Mouse (Mus musculus): ENCODE results near the gene Erc2. TPM values are rescaled to one million over a fixed set of nuclear protein-coding genes. Genes with fewer than 3 reads are reported as not detected.
A peak's percentile ranks its signal among the peaks of the same experiment; 100 is the strongest.

Gene Erc2
- polyA plus RNA-seq, 1 experiment from 2014 or later, result 3.1 TPM

GRCm38 (mm10) chr14:27808523-27809114 is 186.4 kb downstream of the Erc2 start:
- no peak for TF ChIP-seq CTCF (IDR thresholded peaks at IDR 0.05; ENCODE audit: low read depth)
- Histone ChIP-seq H3K4me1 (replicated peaks; ENCODE audit: control insufficient read depth, insufficient read depth, low read length) (no peaks in the 10 kb centered on the region), H3K9ac (ENCODE audit: low read depth, low read length) (no peak overlapping the region), H3K36me3 (ENCODE audit: control insufficient read depth, insufficient read depth) (no peaks in the 10 kb centered on the region), H3K4me3 (ENCODE audit: low read depth, low read length) (no peak overlapping the region), H3K27ac (ENCODE audit: low read depth, low read length) (no peak overlapping the region), H3K27me3 (replicated peaks; ENCODE audit: control insufficient read depth, insufficient read depth, low read length) (no peaks in the 10 kb centered on the region), H3K9me3 (ENCODE audit: control insufficient read depth) (no peaks in the 10 kb centered on the region), H3K4me2 (replicated peaks; ENCODE audit: low read depth) (no peak overlapping the region)
- no peak for ATAC-seq
- 60% methylated on average over 10 of the region's 10 CpGs for WGBS

GRCm38 (mm10) chr14:27810790-27811189 is 188.6 kb downstream of the Erc2 start:
- Histone ChIP-seq H3K4me1 (replicated peaks; ENCODE audit: control insufficient read depth, insufficient read depth, low read length) (no peaks in the 10 kb centered on the region), H3K9ac (ENCODE audit: low read depth, low read length) (no peak overlapping the region), H3K9me3 (ENCODE audit: control insufficient read depth) (no peaks in the 10 kb centered on the region), H3K36me3 (ENCODE audit: control insufficient read depth, insufficient read depth) (no peaks in the 10 kb centered on the region), H3K27ac (ENCODE audit: low read depth, low read length) (no peak overlapping the region), H3K4me2 (replicated peaks; ENCODE audit: low read depth) (no peak overlapping the region), H3K27me3 (replicated peaks; ENCODE audit: control insufficient read depth, insufficient read depth, low read length) (no peaks in the 10 kb centered on the region), H3K4me3 (ENCODE audit: low read depth, low read length) (no peak overlapping the region)
- WGBS, result 44% methylated on average over 7 of the region's 7 CpGs
- TF ChIP-seq CTCF (IDR thresholded peaks at IDR 0.05; ENCODE audit: low read depth), result no peak
- no peak for ATAC-seq

- no peak for ATAC-seq
- Histone ChIP-seq H3K9ac (ENCODE audit: low read depth, low read length) (no peak overlapping the region), H3K4me2 (replicated peaks; ENCODE audit: low read depth) (no peak overlapping the region), H3K36me3 (ENCODE audit: control insufficient read depth, insufficient read depth) (no peaks in the 10 kb centered on the region), H3K4me3 (ENCODE audit: low read depth, low read length) (no peak overlapping the region), H3K27me3 (replicated peaks; ENCODE audit: control insufficient read depth, insufficient read depth, low read length) (no peaks in the 10 kb centered on the region), H3K9me3 (ENCODE audit: control insufficient read depth) (no peaks in the 10 kb centered on the region), H3K27ac (ENCODE audit: low read depth, low read length) (no peak overlapping the region), H3K4me1 (replicated peaks; ENCODE audit: control insufficient read depth, insufficient read depth, low read length) (no peaks in the 10 kb centered on the region)
- 93% methylated on average over 3 of the region's 3 CpGs for WGBS
- no peak for TF ChIP-seq CTCF (IDR thresholded peaks at IDR 0.05; ENCODE audit: low read depth)
These were observed 189.4 kb downstream of the Erc2 start for GRCm38 (mm10) chr14:27811649-27812048.

- WGBS, result 82% methylated on average over 6 of the region's 6 CpGs
- TF ChIP-seq CTCF (IDR thresholded peaks at IDR 0.05; ENCODE audit: low read depth), result no peak
- ATAC-seq, result no peak
These were observed 193.5 kb downstream of the Erc2 start for GRCm38 (mm10) chr14:27815739-27816138.

GRCm38 (mm10) chr14:27818986-27819385 is 196.8 kb downstream of the Erc2 start:
- Histone ChIP-seq H3K9ac (ENCODE audit: low read depth, low read length) (no peak overlapping the region), H3K4me1 (replicated peaks; ENCODE audit: control insufficient read depth, insufficient read depth, low read length) (0 out of 2 replicates have a peak, but pooled peaks cover 5% of the 10 kb centered on the region), H3K27me3 (replicated peaks; ENCODE audit: control insufficient read depth, insufficient read depth, low read length) (no peaks in the 10 kb centered on the region), H3K9me3 (ENCODE audit: control insufficient read depth) (no peaks in the 10 kb centered on the region), H3K4me2 (replicated peaks; ENCODE audit: low read depth) (no peak overlapping the region), H3K36me3 (ENCODE audit: control insufficient read depth, insufficient read depth) (no peaks in the 10 kb centered on the region), H3K4me3 (ENCODE audit: low read depth, low read length) (no peak overlapping the region), H3K27ac (ENCODE audit: low read depth, low read length) (no peak overlapping the region)
- no peak for ATAC-seq
- no peak for TF ChIP-seq CTCF (IDR thresholded peaks at IDR 0.05; ENCODE audit: low read depth)
- 93% methylated on average over 5 of the region's 5 CpGs for WGBS

More at GRCm38 (mm10) chr14:27815739-27816138, 193.5 kb downstream of the Erc2 start:
- Histone ChIP-seq H3K9ac (ENCODE audit: low read depth, low read length) (no peak overlapping the region), H3K27ac (ENCODE audit: low read depth, low read length) (no peak overlapping the region), H3K4me3 (ENCODE audit: low read depth, low read length) (no peak overlapping the region), H3K27me3 (replicated peaks; ENCODE audit: control insufficient read depth, insufficient read depth, low read length) (no peaks in the 10 kb centered on the region), H3K4me2 (replicated peaks; ENCODE audit: low read depth) (no peak overlapping the region), H3K4me1 (replicated peaks; ENCODE audit: control insufficient read depth, insufficient read depth, low read length) (no peaks in the 10 kb centered on the region), H3K9me3 (ENCODE audit: control insufficient read depth) (no peaks in the 10 kb centered on the region), H3K36me3 (ENCODE audit: control insufficient read depth, insufficient read depth) (no peaks in the 10 kb centered on the region)

GRCm38 (mm10) chr14:27821801-27822200 is 199.6 kb downstream of the Erc2 start:
- H3K36me3 ChIP-seq (ENCODE audit: control insufficient read depth, insufficient read depth), result no peaks in the 10 kb centered on the region
- no peak overlapping the region for H3K4me3 ChIP-seq (ENCODE audit: low read depth, low read length)
- ATAC-seq, result no peak
- no peak overlapping the region for H3K4me2 ChIP-seq (replicated peaks; ENCODE audit: low read depth)
- no peaks in the 10 kb centered on the region for H3K27me3 ChIP-seq (replicated peaks; ENCODE audit: control insufficient read depth, insufficient read depth, low read length)
- H3K27ac ChIP-seq (ENCODE audit: low read depth, low read length), result no peak overlapping the region
- H3K9ac ChIP-seq (ENCODE audit: low read depth, low read length), result no peak overlapping the region
- peak; percentile 43 for TF ChIP-seq CTCF (IDR thresholded peaks at IDR 0.05; ENCODE audit: low read depth)
- H3K4me1 ChIP-seq (replicated peaks; ENCODE audit: control insufficient read depth, insufficient read depth, low read length), result 0 out of 2 replicates have a peak, but pooled peaks cover 5% of the 10 kb centered on the region
- H3K9me3 ChIP-seq (ENCODE audit: control insufficient read depth), result no peaks in the 10 kb centered on the region
